Mouse (Mus musculus): ENCODE data around the gene Myh14. TPM values are rescaled to one million over a fixed set of nuclear protein-coding genes. Genes with fewer than 3 reads are reported as not detected.

Myh14 gene
- polyA plus RNA-seq, 1 experiment from 2014 or later, result 33.6 TPM

DNA sequence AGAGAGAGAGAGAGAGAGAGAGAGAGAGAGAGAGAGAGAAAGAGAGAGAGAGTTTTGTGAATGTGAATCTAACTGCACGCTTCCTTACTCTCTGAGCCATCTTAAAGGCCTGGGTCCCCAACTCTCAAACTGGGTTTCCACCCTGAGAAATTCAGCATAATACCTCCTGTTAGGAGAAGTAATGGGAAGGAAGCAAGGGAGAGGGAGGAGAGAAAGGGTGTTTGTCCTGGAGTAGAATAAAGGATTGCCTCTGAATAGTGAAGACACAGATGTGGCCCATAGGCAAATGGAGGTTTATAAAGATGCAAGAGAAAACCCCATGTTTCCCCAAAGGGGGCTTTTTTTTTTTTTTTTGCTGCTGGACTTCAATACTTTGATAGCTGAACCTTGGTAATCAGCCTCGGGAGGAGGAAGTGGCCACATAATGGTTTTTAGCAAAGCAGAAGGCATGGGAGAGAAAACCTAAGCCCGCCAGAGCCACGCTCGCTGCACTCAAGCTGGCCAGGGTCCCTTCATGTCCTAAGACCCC, 97.6 kb downstream of the Myh14 start:
- no peak overlapping the region for H3K4me3 ChIP-seq (ENCODE audit: low read depth, low read length)
- H3K4me1 ChIP-seq (ENCODE audit: insufficient read depth), result no peaks in the 10 kb centered on the region
- ATAC-seq (ENCODE audit: insufficient read depth) (no peak), DNase-seq (no peak)
- no peaks in the 10 kb centered on the region for H3K9me3 ChIP-seq (ENCODE audit: low read depth, low read length)
- no peak overlapping the region for H3K4me2 ChIP-seq
- no peak overlapping the region for H3K9ac ChIP-seq
- no peak overlapping the region for H3K27ac ChIP-seq (ENCODE audit: low read depth)
- no peak for TF ChIP-seq CTCF (IDR thresholded peaks at IDR 0.05; ENCODE audit: low read depth)
- 81% methylated on average over 5 of the region's 5 CpGs for WGBS
- H3K27me3 ChIP-seq (ENCODE audit: insufficient read depth, low read length), result no peaks in the 10 kb centered on the region
- H3K36me3 ChIP-seq (ENCODE audit: insufficient read depth), result no peaks in the 10 kb centered on the region

DNA sequence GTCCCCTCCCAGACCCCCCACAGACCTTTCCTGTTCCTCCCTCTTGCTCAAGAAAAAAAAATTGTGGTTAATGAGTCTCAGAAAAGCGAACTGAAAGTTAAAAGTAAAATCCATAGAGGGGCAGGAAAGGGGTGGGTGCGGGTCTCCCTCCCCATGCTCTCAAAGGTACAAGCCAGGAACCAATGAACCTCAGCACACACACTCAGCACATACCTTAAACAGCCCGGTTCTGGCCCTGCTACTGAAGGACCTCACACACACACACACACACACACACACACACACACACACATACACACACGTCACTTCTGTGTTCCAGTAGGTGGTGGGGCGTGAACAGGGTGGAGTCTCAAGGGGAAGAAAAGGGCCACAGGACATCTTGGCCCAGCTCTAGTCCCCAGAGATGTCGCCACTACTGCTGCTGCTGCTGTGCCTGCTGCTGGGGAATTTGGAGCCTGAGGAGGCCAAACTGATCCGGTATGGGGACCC, 98.4 kb downstream of the Myh14 start, which contains the start of gene Napsa:
Gene Napsa (plus strand): TSS at position 168 of the 489 bp plus-strand sequence.
- H3K9me3 ChIP-seq (ENCODE audit: low read depth, low read length), result no peaks in the 10 kb centered on the region
- H3K27ac ChIP-seq (ENCODE audit: low read depth), result no peak within 1 kb of the TSS
- H3K36me3 ChIP-seq (ENCODE audit: insufficient read depth), result no peaks in the 10 kb centered on the region
- H3K4me3 ChIP-seq (ENCODE audit: low read depth, low read length), result no peak within 1 kb of the TSS
- WGBS, result 34% methylated on average over 7 of the region's 7 CpGs
- no peak within 1 kb of the TSS for H3K9ac ChIP-seq
- H3K4me1 ChIP-seq (ENCODE audit: insufficient read depth), result no peaks in the 10 kb centered on the region
- no peak within 1 kb of the TSS for H3K4me2 ChIP-seq
- H3K27me3 ChIP-seq (ENCODE audit: insufficient read depth, low read length), result no peaks in the 10 kb centered on the region
- ATAC-seq (ENCODE audit: insufficient read depth), result no peak
- no peak for TF ChIP-seq CTCF (IDR thresholded peaks at IDR 0.05; ENCODE audit: low read depth)
- no peak for DNase-seq

DNA sequence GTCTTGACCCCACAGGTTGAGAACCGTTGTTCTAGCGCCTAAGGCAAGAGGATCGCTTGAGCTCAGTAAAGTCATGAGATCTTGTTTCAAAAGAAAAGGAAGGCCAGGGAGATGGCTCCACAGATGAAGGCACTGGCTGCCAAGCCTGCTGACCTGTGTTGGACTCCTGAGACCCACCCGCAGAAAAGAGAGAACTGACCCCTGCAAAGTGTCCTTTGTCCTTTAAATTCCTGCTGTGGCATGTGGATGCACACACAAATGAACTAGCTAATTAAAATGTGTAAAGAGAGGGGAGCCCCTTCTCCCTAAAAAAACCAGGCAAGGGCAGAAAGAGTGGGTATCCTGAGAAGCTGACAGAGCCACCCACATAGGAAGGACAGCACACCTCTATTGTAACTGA, 98.8 kb downstream of the Myh14 start:
- WGBS, result 62% methylated on average over 4 of the region's 4 CpGs

DNA sequence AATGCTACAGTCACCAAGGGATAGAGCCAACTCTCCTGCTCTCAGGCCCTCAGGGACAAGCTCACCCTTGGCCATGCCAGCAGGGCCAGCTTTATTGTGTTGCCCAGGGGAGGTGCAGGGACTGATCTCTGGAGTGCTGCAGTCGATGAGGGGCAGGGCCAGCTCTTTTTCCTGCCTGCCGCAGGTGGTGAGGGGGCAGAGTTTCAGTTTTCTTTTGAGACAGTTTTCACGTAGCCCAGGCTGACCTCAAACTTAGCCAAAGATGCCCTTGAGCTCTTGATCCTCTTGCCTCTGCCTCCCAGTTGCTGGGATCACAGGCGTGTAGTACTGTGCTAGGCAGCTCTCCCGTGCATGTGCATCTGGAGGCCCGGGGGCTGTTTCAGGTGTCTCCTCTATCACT, 99.7 kb downstream of the Myh14 start:
- Histone ChIP-seq H3K9me3 (ENCODE audit: low read depth, low read length) (no peaks in the 10 kb centered on the region), H3K4me1 (ENCODE audit: insufficient read depth) (no peaks in the 10 kb centered on the region), H3K27ac (ENCODE audit: low read depth) (no peak overlapping the region), H3K36me3 (ENCODE audit: insufficient read depth) (no peaks in the 10 kb centered on the region), H3K27me3 (ENCODE audit: insufficient read depth, low read length) (no peaks in the 10 kb centered on the region), H3K4me2 (no peak overlapping the region), H3K9ac (no peak overlapping the region), H3K4me3 (ENCODE audit: low read depth, low read length) (no peak overlapping the region)
- no peak for ATAC-seq (ENCODE audit: insufficient read depth)
- 76% methylated on average over 6 of the region's 6 CpGs for WGBS
- no peak for TF ChIP-seq CTCF (IDR thresholded peaks at IDR 0.05; ENCODE audit: low read depth)
- DNase-seq, result no peak

More for the DNA sequence above, 98.8 kb downstream of the Myh14 start:
- no peak for TF ChIP-seq CTCF (IDR thresholded peaks at IDR 0.05; ENCODE audit: low read depth)
- Histone ChIP-seq H3K4me2 (no peak overlapping the region), H3K4me1 (ENCODE audit: insufficient read depth) (no peaks in the 10 kb centered on the region), H3K9ac (no peak overlapping the region), H3K36me3 (ENCODE audit: insufficient read depth) (no peaks in the 10 kb centered on the region), H3K4me3 (ENCODE audit: low read depth, low read length) (no peak overlapping the region), H3K9me3 (ENCODE audit: low read depth, low read length) (no peaks in the 10 kb centered on the region), H3K27ac (ENCODE audit: low read depth) (no peak overlapping the region), H3K27me3 (ENCODE audit: insufficient read depth, low read length) (no peaks in the 10 kb centered on the region)
- DNase-seq, result no peak
- no peak for ATAC-seq (ENCODE audit: insufficient read depth)

DNA sequence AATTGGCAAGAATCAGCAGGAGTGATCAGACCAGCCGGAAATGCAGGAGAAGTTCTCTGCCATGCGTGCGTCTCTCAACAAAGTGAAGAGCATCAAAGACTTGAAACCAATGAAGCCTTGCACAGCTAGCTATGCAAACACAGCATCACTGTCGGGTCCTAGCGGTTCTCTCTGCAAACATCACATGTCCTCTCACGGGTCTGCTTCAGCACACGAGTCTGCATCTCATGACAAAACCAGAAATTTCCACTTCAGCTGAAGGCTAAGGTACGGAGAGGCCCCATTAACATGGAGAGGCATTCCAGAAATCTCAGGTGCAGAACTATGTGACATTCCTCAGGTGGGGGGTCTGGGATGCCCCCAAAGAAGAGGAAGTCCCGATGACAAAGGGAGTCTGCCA, 101.8 kb downstream of the Myh14 start:
- H3K27me3 ChIP-seq (ENCODE audit: insufficient read depth, low read length), result no peaks in the 10 kb centered on the region
- no peaks in the 10 kb centered on the region for H3K9me3 ChIP-seq (ENCODE audit: low read depth, low read length)
- WGBS, result 44% methylated on average over 9 of the region's 9 CpGs
- TF ChIP-seq CTCF (IDR thresholded peaks at IDR 0.05; ENCODE audit: low read depth), result no peak
- H3K9ac ChIP-seq, result no peak overlapping the region
- no peaks in the 10 kb centered on the region for H3K4me1 ChIP-seq (ENCODE audit: insufficient read depth)
- H3K4me3 ChIP-seq (ENCODE audit: low read depth, low read length), result no peak overlapping the region
- no peak overlapping the region for H3K4me2 ChIP-seq
- ATAC-seq (ENCODE audit: insufficient read depth), result no peak
- DNase-seq, result no peak
- H3K27ac ChIP-seq (ENCODE audit: low read depth), result no peak overlapping the region
- no peaks in the 10 kb centered on the region for H3K36me3 ChIP-seq (ENCODE audit: insufficient read depth)

DNA sequence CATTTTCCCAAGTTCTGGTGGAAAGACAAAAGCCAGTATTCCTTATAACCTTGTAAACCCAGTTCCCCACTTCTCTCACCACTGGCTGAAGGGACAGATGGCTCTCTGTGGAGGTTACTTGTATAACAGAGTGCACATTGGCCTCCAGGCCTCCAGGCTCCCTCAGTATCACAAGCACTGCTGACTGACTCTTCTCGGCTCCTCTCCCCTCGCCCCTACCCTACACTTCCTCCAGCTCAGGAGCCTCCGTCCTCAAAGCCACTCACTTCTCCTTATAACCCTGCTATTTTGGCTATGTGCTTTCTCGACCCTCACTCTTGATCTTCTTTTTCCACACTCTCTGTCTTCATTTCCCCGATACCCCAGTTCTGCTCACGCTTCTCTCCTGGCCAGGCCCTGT, 105.2 kb downstream of the Myh14 start:
- Histone ChIP-seq H3K9ac (no peak overlapping the region), H3K9me3 (ENCODE audit: low read depth, low read length) (no peaks in the 10 kb centered on the region), H3K27me3 (ENCODE audit: insufficient read depth, low read length) (no peaks in the 10 kb centered on the region), H3K4me3 (ENCODE audit: low read depth, low read length) (no peak overlapping the region), H3K36me3 (ENCODE audit: insufficient read depth) (no peaks in the 10 kb centered on the region), H3K27ac (ENCODE audit: low read depth) (no peak overlapping the region), H3K4me1 (ENCODE audit: insufficient read depth) (no peaks in the 10 kb centered on the region), H3K4me2 (no peak overlapping the region)
- no peak for TF ChIP-seq CTCF (IDR thresholded peaks at IDR 0.05; ENCODE audit: low read depth)
- 62% methylated on average over 6 of the region's 6 CpGs for WGBS
- no peak for ATAC-seq (ENCODE audit: insufficient read depth)
- DNase-seq, result no peak

DNA sequence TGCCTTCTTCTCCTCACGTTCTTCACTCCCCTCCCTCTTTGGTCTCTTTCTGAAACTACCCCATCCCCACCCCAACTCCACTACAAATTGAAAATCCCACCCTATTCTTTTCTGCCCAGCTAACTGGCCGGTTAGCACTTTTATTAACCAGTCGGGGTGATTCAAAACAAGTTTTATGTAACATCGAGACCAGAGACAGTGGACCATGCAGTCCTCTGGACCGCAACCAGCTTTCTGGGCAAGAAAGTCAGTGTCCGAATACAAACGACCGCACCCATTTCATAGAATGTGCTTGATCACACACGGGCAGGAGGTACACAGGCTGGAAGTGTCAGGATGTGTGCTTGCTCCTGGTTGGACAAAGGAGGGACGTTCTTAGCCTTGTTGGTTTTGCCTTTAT, 106.2 kb downstream of the Myh14 start:
- H3K36me3 ChIP-seq (ENCODE audit: insufficient read depth), result no peaks in the 10 kb centered on the region
- no peaks in the 10 kb centered on the region for H3K27me3 ChIP-seq (ENCODE audit: insufficient read depth, low read length)
- TF ChIP-seq CTCF (IDR thresholded peaks at IDR 0.05; ENCODE audit: low read depth), result no peak
- 83% methylated on average over 10 of the region's 10 CpGs for WGBS
- no peak overlapping the region for H3K9ac ChIP-seq
- H3K27ac ChIP-seq (ENCODE audit: low read depth), result no peak overlapping the region
- DNase-seq (no peak), ATAC-seq (ENCODE audit: insufficient read depth) (no peak)
- H3K9me3 ChIP-seq (ENCODE audit: low read depth, low read length), result no peaks in the 10 kb centered on the region
- H3K4me1 ChIP-seq (ENCODE audit: insufficient read depth), result no peaks in the 10 kb centered on the region
- no peak overlapping the region for H3K4me3 ChIP-seq (ENCODE audit: low read depth, low read length)
- no peak overlapping the region for H3K4me2 ChIP-seq
